Mouse (Mus musculus) B cell, adult 2 months (primary cell): ENCODE results near the gene Vmn1r180.
A peak's percentile ranks its signal among the peaks of the same experiment; 100 is the strongest.
"Not testable (repeated sequence)": the region's sequence is repeated elsewhere in the genome, so short reads cannot be mapped to it uniquely, and the experiment has no call there.

Source experiments
- DNase-seq, 2 experiments: peaks; one replicate each; pipeline ENCODE4 v3.0.0; 2022

Vmn1r180 gene

DNA sequence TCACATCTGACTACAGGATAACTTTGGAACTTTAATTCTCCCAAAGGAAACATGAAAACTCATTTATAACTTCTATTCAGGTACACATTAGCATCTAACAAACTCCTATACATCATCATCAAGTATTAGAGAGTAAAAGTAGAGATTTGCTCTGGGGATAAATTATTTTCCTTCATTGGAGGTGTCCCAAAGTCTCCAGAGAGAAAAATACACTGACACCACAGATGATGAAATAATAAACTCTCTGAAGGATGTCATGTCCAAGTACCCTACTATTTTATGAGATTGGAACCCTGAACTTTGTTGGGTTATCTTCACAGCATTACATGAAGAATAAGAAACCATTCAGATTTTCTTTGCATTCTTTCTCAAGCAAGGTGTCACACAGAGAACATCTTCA, at the start of gene Vmn1r180:
TSS of gene Vmn1r180 (plus strand) at position 301 of the 400 bp plus-strand sequence.
- DNase-seq = no peak

DNA sequence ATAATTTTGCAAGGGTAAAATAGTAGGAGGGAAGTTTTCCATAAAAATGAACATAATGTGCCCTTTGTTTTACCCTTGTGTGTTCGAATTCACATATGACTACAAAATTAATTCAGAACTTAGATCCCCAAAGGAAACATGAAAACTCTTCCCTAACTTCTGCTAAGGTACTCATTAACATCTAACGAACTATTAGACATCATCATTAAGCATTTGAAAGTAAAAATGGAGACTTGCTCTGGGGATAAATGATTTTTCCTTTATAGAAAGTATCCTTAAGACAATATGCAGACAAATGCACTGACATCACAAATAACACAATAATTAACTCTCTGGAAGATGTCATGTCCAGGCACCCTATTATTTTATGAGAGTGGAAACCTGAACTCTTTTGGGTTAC, 23.8 kb upstream of the Vmn1r180 start, which contains the start of gene Vmn1r179:
TSS of gene Vmn1r179 (plus strand) at position 301 of the 400 bp plus-strand sequence.
- no peak for DNase-seq

DNA sequence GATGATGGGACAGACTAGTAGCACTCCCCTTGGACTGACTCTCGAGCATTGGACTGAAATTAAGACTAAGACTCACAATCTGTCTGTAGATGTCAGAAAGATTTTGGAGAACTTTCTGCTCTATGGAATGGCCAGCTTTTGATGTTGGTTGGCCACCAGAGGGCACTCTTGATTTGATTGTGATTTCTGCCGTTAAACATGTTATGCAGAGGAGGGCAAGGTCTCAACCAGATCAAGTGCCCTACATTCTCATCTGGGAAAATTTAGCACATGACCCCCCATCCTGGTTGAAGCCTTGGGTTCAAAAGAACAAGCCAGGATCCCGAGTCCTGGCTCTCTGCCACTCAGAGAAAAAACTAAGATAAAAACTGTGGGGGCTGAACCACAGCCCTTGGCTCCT, 17.6 kb downstream of the Vmn1r180 start:
- peak; percentile 13 to 24 for DNase-seq

DNA sequence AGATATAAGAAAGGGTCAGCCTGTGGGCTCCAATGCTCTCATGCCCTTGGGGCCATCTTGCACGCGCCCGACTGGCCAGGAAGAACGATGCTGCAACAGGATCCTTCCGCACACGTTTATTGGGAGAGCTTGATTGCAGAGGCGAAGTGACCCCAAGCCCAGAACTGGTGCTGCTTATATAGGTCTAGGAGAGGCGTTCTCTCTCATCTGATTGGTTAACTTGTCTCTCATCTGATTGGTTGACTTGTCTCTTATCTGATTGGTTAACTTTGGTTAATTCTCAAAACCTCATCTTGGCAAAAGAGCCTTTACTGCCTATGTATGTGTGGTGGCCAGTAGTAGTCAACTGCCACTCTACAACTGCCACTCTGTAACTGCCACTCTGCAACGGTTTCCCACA, 23.9 kb downstream of the Vmn1r180 start, which contains the start of gene Vmn1r181:
TSS of gene Vmn1r181 (plus strand) at position 301 of the 400 bp plus-strand sequence.
- DNase-seq = not testable (repeated sequence)

DNA sequence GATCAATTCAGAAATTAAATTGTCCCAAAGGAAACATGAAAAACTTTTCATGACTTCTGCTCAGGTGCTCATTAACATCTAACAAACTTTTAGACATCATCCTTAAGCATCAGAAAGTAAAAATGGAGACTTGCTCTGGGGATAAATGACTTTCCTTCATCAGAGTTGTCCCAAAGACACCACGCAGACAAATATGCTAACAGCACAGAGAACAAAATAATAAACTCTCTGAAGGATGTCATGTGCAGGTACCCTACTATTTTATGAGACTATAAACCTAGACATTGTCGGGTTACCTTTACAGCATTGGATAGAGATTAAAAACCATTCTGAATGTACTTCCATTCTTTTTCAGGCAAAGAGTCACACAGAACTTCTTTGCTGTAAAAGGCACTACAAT, 51.0 kb downstream of the Vmn1r180 start, which contains the start of gene V1rd19:
TSS of gene V1rd19 (plus strand) at position 301 of the 400 bp plus-strand sequence.
- no peak for DNase-seq
